Mouse (Mus musculus): ENCODE measurements around the gene Cep85l. TPM values are rescaled to one million over a fixed set of nuclear protein-coding genes. Genes with fewer than 3 reads are reported as not detected.
A peak's percentile ranks its signal among the peaks of the same experiment; 100 is the strongest.

The Cep85l gene
- total RNA-seq, 2 experiments from 2014 or later = 20.4 to 20.7 TPM

- peak; percentile 55 for DNase-seq
- intact Hi-C loops (cut with DNase I) = no loop called here
Measured at GRCm38 (mm10) chr10:53234086-53234613, 145.6 kb downstream of the Cep85l start.

- intact Hi-C loops (cut with DNase I) = no loop called here
- no peak for DNase-seq
Measured at GRCm38 (mm10) chr10:53230809-53231208, 148.9 kb downstream of the Cep85l start.

- DNase-seq = no peak
- intact Hi-C loops (cut with DNase I) = no loop called here
Measured at GRCm38 (mm10) chr10:53229190-53229589, 150.6 kb downstream of the Cep85l start.

Other genes starting within 250 kb of the Cep85l start
- 1 to 10 TPM; 1.3 to 2.2 TPM for gene Pln, start 42.3 kb downstream of the Cep85l start, total RNA-seq (2021)
- gene Asf1a, start 216.8 kb upstream of the Cep85l start, total RNA-seq (2021) = 10 to 100 TPM; 30.2 to 31.6 TPM

Data from left cerebral cortex, postnatal 4 days (tissue).